Comparison of ENCODE assay signal across 14 mouse cellular contexts in genomic region chr13:48564881-48565600, GRCm38 (mm10). TPM values are rescaled to one million over a fixed set of nuclear protein-coding genes. Genes with fewer than 3 reads are reported as not detected.
A peak's percentile ranks its signal among the peaks of the same experiment; 100 is the strongest.
DNase-seq lines count a peak whose midpoint lies in the region; ATAC-seq and TF ChIP-seq lines count a peak whose summit lies in the region.
"Had no signal": no experiment of that assay in that cellular context is flagged by ENCODE, and none has a peak within 500 bp of the region (broad histone marks: within the 10 kb centered on the region; RNA-seq: fewer than 3 reads in every experiment).

No protein-coding gene starts in this region.

- 65% methylated on average over 5 of the region's 5 CpGs for WGBS in heart, postnatal 0 days
- 92% methylated on average over 5 of the region's 5 CpGs for WGBS in midbrain, embryonic 12.5 days
- 91% methylated on average over 5 of the region's 5 CpGs for WGBS in midbrain, postnatal 0 days
- WGBS in forebrain, embryonic 13.5 days = 92% methylated on average over 5 of the region's 5 CpGs
- 76% methylated on average over 5 of the region's 5 CpGs for WGBS in liver, postnatal 0 days (ENCODE audit: insufficient replicate concordance)

- no peak for ATAC-seq in heart, postnatal 0 days (ENCODE audit: insufficient read depth, low read depth)
- ATAC-seq in midbrain, embryonic 12.5 days (ENCODE audit: low FRiP score, low read depth) = no peak
- ATAC-seq in midbrain, postnatal 0 days (ENCODE audit: low FRiP score) = no peak
- ATAC-seq in forebrain, embryonic 13.5 days = no peak
- no peak for ATAC-seq in megakaryocyte, adult 5-6 weeks (ENCODE audit: poor library complexity, severe bottlenecking)
- no peak for ATAC-seq in liver, postnatal 0 days
- ATAC-seq: activated CD4-positive, CD25-positive, alpha-beta regulatory T cell, adult 4 months; liver, embryonic 12.5 days had no signal

- DNase-seq in heart, postnatal 0 days (ENCODE audit: low spot score) = no peak
- DNase-seq in heart, postnatal 4 days = no peak
- no peak for DNase-seq in midbrain, postnatal 0 days (ENCODE audit: low spot score)
- DNase-seq in liver, postnatal 0 days = no peak
- DNase-seq: embryo, embryonic 11 days; heart, postnatal 10 days; kidney, adult 9 months; thymus, adult 2 months had no signal

- H3K4me1 ChIP-seq in heart, postnatal 0 days (ENCODE audit: control insufficient read depth, insufficient read depth) = peaks cover 16% of the 10 kb centered on the region; the same call in 1 of the 2 replicates
- H3K4me1 ChIP-seq in midbrain, embryonic 12.5 days = peaks cover 15% of the 10 kb centered on the region
- H3K4me1 ChIP-seq in midbrain, postnatal 0 days (ENCODE audit: insufficient read depth, low read length) = no peaks in the 10 kb centered on the region
- H3K4me1 ChIP-seq in forebrain, embryonic 13.5 days = peaks cover 12% of the 10 kb centered on the region
- no peaks in the 10 kb centered on the region for H3K4me1 ChIP-seq in liver, postnatal 0 days (ENCODE audit: insufficient read depth)
- H3K4me1 ChIP-seq: liver, embryonic 12.5 days had no signal

- H3K27me3 ChIP-seq in heart, postnatal 0 days (ENCODE audit: control insufficient read depth, insufficient read depth, low read length) = no peaks in the 10 kb centered on the region
- no peaks in the 10 kb centered on the region for H3K27me3 ChIP-seq in midbrain, embryonic 12.5 days
- H3K27me3 ChIP-seq in midbrain, postnatal 0 days (ENCODE audit: insufficient read depth, low read length) = no peaks in the 10 kb centered on the region
- H3K27me3 ChIP-seq in forebrain, embryonic 13.5 days = no peaks in the 10 kb centered on the region
- no peaks in the 10 kb centered on the region for H3K27me3 ChIP-seq in liver, postnatal 0 days (ENCODE audit: insufficient read depth, low read length)
- H3K27me3 ChIP-seq: liver, embryonic 12.5 days had no signal

- H3K9ac ChIP-seq in heart, postnatal 0 days (replicated peaks; ENCODE audit: low read depth, low read length) = no peak overlapping the region
- no peak overlapping the region for H3K9ac ChIP-seq in midbrain, embryonic 12.5 days (replicated peaks)
- H3K9ac ChIP-seq in midbrain, postnatal 0 days (replicated peaks; ENCODE audit: low read length, poor library complexity, severe bottlenecking) = no peak overlapping the region
- H3K9ac ChIP-seq in forebrain, embryonic 13.5 days = no peak overlapping the region
- H3K9ac ChIP-seq in liver, postnatal 0 days (replicated peaks) = no peak overlapping the region
- H3K9ac ChIP-seq: liver, embryonic 12.5 days had no signal

- no peak for TF ChIP-seq EP300 in heart, postnatal 0 days (IDR thresholded peaks at IDR 0.05; ENCODE audit: low read depth)
- no peak for TF ChIP-seq EP300 in liver, postnatal 0 days (IDR thresholded peaks at IDR 0.05; ENCODE audit: low read depth)

- no peak overlapping the region for H3K4me3 ChIP-seq in heart, postnatal 0 days (ENCODE audit: low read depth, low read length)
- no peak overlapping the region for H3K4me3 ChIP-seq in midbrain, embryonic 12.5 days
- no peak overlapping the region for H3K4me3 ChIP-seq in midbrain, postnatal 0 days (ENCODE audit: low read depth, low read length)
- no peak overlapping the region for H3K4me3 ChIP-seq in forebrain, embryonic 13.5 days
- no peak overlapping the region for H3K4me3 ChIP-seq in liver, postnatal 0 days (ENCODE audit: low read depth, low read length)
- H3K4me3 ChIP-seq: liver, embryonic 12.5 days had no signal

- no peaks in the 10 kb centered on the region for H3K36me3 ChIP-seq in heart, postnatal 0 days (replicated peaks; ENCODE audit: control insufficient read depth, insufficient read depth, low read length)
- no peaks in the 10 kb centered on the region for H3K36me3 ChIP-seq in midbrain, embryonic 12.5 days
- H3K36me3 ChIP-seq in midbrain, postnatal 0 days (ENCODE audit: insufficient read depth, low read length) = no peaks in the 10 kb centered on the region
- H3K36me3 ChIP-seq in forebrain, embryonic 13.5 days (ENCODE audit: poor library complexity, severe bottlenecking) = no peaks in the 10 kb centered on the region
- no peaks in the 10 kb centered on the region for H3K36me3 ChIP-seq in liver, postnatal 0 days (replicated peaks; ENCODE audit: insufficient read depth, low read length)
- H3K36me3 ChIP-seq: liver, embryonic 12.5 days had no signal

- H3K9me3 ChIP-seq in heart, postnatal 0 days (replicated peaks; ENCODE audit: control insufficient read depth, low read length) = no peaks in the 10 kb centered on the region
- H3K9me3 ChIP-seq in midbrain, embryonic 12.5 days = no peaks in the 10 kb centered on the region
- H3K9me3 ChIP-seq in midbrain, postnatal 0 days (ENCODE audit: low read length) = no peaks in the 10 kb centered on the region
- H3K9me3 ChIP-seq in forebrain, embryonic 13.5 days (replicated peaks) = no peaks in the 10 kb centered on the region
- no peaks in the 10 kb centered on the region for H3K9me3 ChIP-seq in liver, postnatal 0 days (ENCODE audit: low read length)
- H3K9me3 ChIP-seq: liver, embryonic 12.5 days had no signal

- no peak overlapping the region for H3K4me2 ChIP-seq in heart, postnatal 0 days (ENCODE audit: low read depth, low read length)
- no peak overlapping the region for H3K4me2 ChIP-seq in midbrain, embryonic 12.5 days (replicated peaks)
- no peak overlapping the region for H3K4me2 ChIP-seq in midbrain, postnatal 0 days (ENCODE audit: low read depth, low read length, poor library complexity, severe bottlenecking)
- no peak overlapping the region for H3K4me2 ChIP-seq in forebrain, embryonic 13.5 days
- H3K4me2 ChIP-seq in liver, postnatal 0 days (ENCODE audit: low read depth, low read length) = no peak overlapping the region
- H3K4me2 ChIP-seq: liver, embryonic 12.5 days had no signal

- TF ChIP-seq CTCF in heart, postnatal 0 days (IDR thresholded peaks at IDR 0.05; ENCODE audit: low read depth) = no peak
- TF ChIP-seq CTCF in midbrain, postnatal 0 days (IDR thresholded peaks at IDR 0.05) = no peak
- TF ChIP-seq CTCF in liver, postnatal 0 days (IDR thresholded peaks at IDR 0.05; ENCODE audit: low read depth) = no peak

- H3K27ac ChIP-seq in heart, postnatal 0 days (ENCODE audit: low read depth) = peak overlapping the region; percentile 83; the same call in 1 of the 2 replicates
- H3K27ac ChIP-seq in midbrain, embryonic 12.5 days (replicated peaks) = 0 out of 2 replicates have a peak overlapping the region, but pooled peaks have one; percentile 67
- H3K27ac ChIP-seq in midbrain, postnatal 0 days (ENCODE audit: low read depth, low read length) = no peak overlapping the region
- 0 out of 2 replicates have a peak overlapping the region, but pooled peaks have one; percentile 58 for H3K27ac ChIP-seq in forebrain, embryonic 13.5 days
- no peak overlapping the region for H3K27ac ChIP-seq in liver, postnatal 0 days (ENCODE audit: low read depth)

RNA-seq across cellular contexts. Expression of gene A830005F24Rik, which starts 51.7 kb away (rescaled TPM):
- not detected in 2 replicates for total RNA-seq in heart, postnatal 0 days (2014; rRNA removed; ENCODE audit: low replicate concordance)
- polyA plus RNA-seq in heart, postnatal 0 days (2015; fragmentation: Nextera tagmentation; extraction: Ambion mirVana) = 0.20 and 0.21 TPM in 2 replicates
- total RNA-seq in heart, postnatal 4 days (2021) = not detected
- polyA plus RNA-seq in midbrain, embryonic 12.5 days (2016; fragmentation: Nextera tagmentation; extraction: Ambion mirVana) = 1.5 and 1.6 TPM in 2 replicates
- 0.66 and 0.94 TPM in 2 replicates for total RNA-seq in midbrain, postnatal 0 days (2014; rRNA removed)
- polyA plus RNA-seq in midbrain, postnatal 0 days (2015; fragmentation: Nextera tagmentation; extraction: Ambion mirVana) = 1.2 and 2.8 TPM in 2 replicates
- 2.6 and 3.5 TPM in 2 replicates for polyA plus RNA-seq in forebrain, embryonic 13.5 days (2015; fragmentation: Nextera tagmentation; extraction: Ambion mirVana)
- total RNA-seq in megakaryocyte, adult 5-6 weeks (2015) = not detected in 2 replicates
- total RNA-seq in megakaryocyte, adult 5-6 weeks (2017) = not detected in 2 replicates
- polyA plus RNA-seq in liver, postnatal 0 days (2015; fragmentation: Nextera tagmentation; extraction: Ambion mirVana) = 0.14 and 0.19 TPM in 2 replicates
- total RNA-seq: heart, postnatal 10 days; megakaryocyte-erythroid progenitor cell, adult 5-6 weeks had no signal
- polyA plus RNA-seq: thymus, adult 2 months had no signal

RNA-seq across cellular contexts. Expression of gene Zfp169, which starts 51.8 kb away (rescaled TPM):
- 3.8 and 4.3 TPM in 2 replicates for total RNA-seq in heart, postnatal 0 days (2014; rRNA removed; ENCODE audit: low replicate concordance)
- polyA plus RNA-seq in heart, postnatal 0 days (2015; fragmentation: Nextera tagmentation; extraction: Ambion mirVana) = 0.93 and 1.0 TPM in 2 replicates
- total RNA-seq in heart, postnatal 4 days (2021) = 1 to 10 TPM; 5.8 to 6.2 TPM
- polyA plus RNA-seq in midbrain, embryonic 12.5 days (2016; fragmentation: Nextera tagmentation; extraction: Ambion mirVana) = 5.5 and 6.0 TPM in 2 replicates
- total RNA-seq in midbrain, postnatal 0 days (2014; rRNA removed) = 15.6 and 46.7 TPM in 2 replicates
- 2.2 and 3.6 TPM in 2 replicates for polyA plus RNA-seq in midbrain, postnatal 0 days (2015; fragmentation: Nextera tagmentation; extraction: Ambion mirVana)
- polyA plus RNA-seq in forebrain, embryonic 13.5 days (2015; fragmentation: Nextera tagmentation; extraction: Ambion mirVana) = 6.0 and 7.1 TPM in 2 replicates
- 8.1 and 10.7 TPM in 2 replicates for total RNA-seq in megakaryocyte, adult 5-6 weeks (2015)
- total RNA-seq in megakaryocyte, adult 5-6 weeks (2017) = 10.0 and 11.1 TPM in 2 replicates
- polyA plus RNA-seq in liver, postnatal 0 days (2015; fragmentation: Nextera tagmentation; extraction: Ambion mirVana) = 0.56 and 0.59 TPM in 2 replicates

Comparison
In these comparisons a context has a peak if more than half of its experiments do, and no peak if none do; other contexts are left out.
1. H3K27ac ChIP-seq: peak in heart, postnatal 0 days (single experiment), midbrain, embryonic 12.5 days (single experiment) and forebrain, embryonic 13.5 days (single experiment); none in midbrain, postnatal 0 days (single experiment) and liver, postnatal 0 days (single experiment).